Comparison of ENCODE assay signal across 19 mouse cellular contexts in genomic region chr9:105488363-105488762, GRCm38 (mm10). TPM values are rescaled to one million over a fixed set of nuclear protein-coding genes. Genes with fewer than 3 reads are reported as not detected.
DNase-seq lines count a peak whose midpoint lies in the region; ATAC-seq and TF ChIP-seq lines count a peak whose summit lies in the region.
"Had no signal": no experiment of that assay in that cellular context is flagged by ENCODE, and none has a peak within 500 bp of the region (broad histone marks: within the 10 kb centered on the region; RNA-seq: fewer than 3 reads in every experiment).

No protein-coding gene starts in this region.

- ATAC-seq in heart, embryonic 12.5 days (ENCODE audit: insufficient number of reproducible peaks, low FRiP score) = no peak
- ATAC-seq: activated CD4-positive, CD25-positive, alpha-beta regulatory T cell, adult 4 months; forebrain, embryonic 13.5 days; forebrain, postnatal 0 days; Patski had no signal

- no peak overlapping the region for H3K9ac ChIP-seq in heart, embryonic 12.5 days
- H3K9ac ChIP-seq: forebrain, embryonic 13.5 days; forebrain, postnatal 0 days; heart, embryonic 15.5 days; hindbrain, embryonic 15.5 days had no signal

- TF ChIP-seq CTCF in kidney, adult 2 months (conservative IDR thresholded peaks at IDR 0.05; ENCODE audit: insufficient read depth, insufficient read length, low read depth, low read length) = no peak
- no peak for TF ChIP-seq CTCF in lung, adult 2 months (IDR thresholded peaks at IDR 0.05; ENCODE audit: insufficient read depth, low read length)

- 42% methylated on average over 5 of the region's 5 CpGs for WGBS in heart, embryonic 12.5 days
- 47% methylated on average over 5 of the region's 5 CpGs for WGBS in kidney, adult 2 months
- WGBS in lung, adult 2 months = 47% methylated on average over 5 of the region's 5 CpGs

- H3K4me3 ChIP-seq in heart, embryonic 12.5 days = no peak overlapping the region
- no peak overlapping the region for H3K4me3 ChIP-seq in kidney, adult 2 months (ENCODE audit: insufficient read depth, low read depth, low read length)
- H3K4me3 ChIP-seq in lung, adult 2 months (replicated peaks; ENCODE audit: extremely low read depth, low read depth, low read length) = no peak overlapping the region
- H3K4me3 ChIP-seq: embryonic facial prominence, embryonic 10.5 days; forebrain, embryonic 13.5 days; heart, embryonic 15.5 days; hindbrain, embryonic 15.5 days had no signal

- no peak for DNase-seq in heart, adult 9 months (ENCODE audit: low spot score in 2 of 2)
- DNase-seq in kidney, adult 2 months = no peak
- no peak for DNase-seq in kidney, adult 9 months
- DNase-seq in lung, postnatal 25 days (ENCODE audit: low spot score) = peak; percentile 36
- DNase-seq in lung, adult 2 months = no peak
- DNase-seq: adrenal gland, postnatal 25 days; cerebellum, adult 2 months; cerebellum, postnatal 10 days; forebrain, postnatal 0 days; gastrocnemius, postnatal 36 days; heart, adult 18-20 months had no signal

- H3K27me3 ChIP-seq in heart, embryonic 12.5 days (replicated peaks) = no peaks in the 10 kb centered on the region
- no peaks in the 10 kb centered on the region for H3K27me3 ChIP-seq in kidney, adult 2 months (replicated peaks; ENCODE audit: control insufficient read depth, insufficient read depth, low read length)
- H3K27me3 ChIP-seq: CH12.LX; forebrain, embryonic 13.5 days; heart, embryonic 15.5 days; hindbrain, embryonic 15.5 days; Patski had no signal

- TF ChIP-seq POLR2A in kidney, adult 2 months (IDR thresholded peaks at IDR 0.05; ENCODE audit: low read depth, low read length) = no peak
- no peak for TF ChIP-seq POLR2A in lung, adult 2 months (IDR thresholded peaks at IDR 0.05; ENCODE audit: borderline replicate concordance, extremely low read depth, low read depth, low read length)

- H3K27ac ChIP-seq in heart, embryonic 12.5 days (ENCODE audit: poor library complexity, severe bottlenecking) = peak overlapping the region; percentile 6; the same call in 1 of the 2 replicates
- H3K27ac ChIP-seq in kidney, adult 2 months (ENCODE audit: insufficient read depth, low read depth, low read length) = peak overlapping the region; percentile 5; the same call in 1 of the 2 replicates
- H3K27ac ChIP-seq: embryonic facial prominence, embryonic 10.5 days; forebrain, embryonic 13.5 days; heart, embryonic 15.5 days; hindbrain, embryonic 15.5 days had no signal

- H3K4me1 ChIP-seq in heart, embryonic 12.5 days (replicated peaks) = peaks cover 44% of the 10 kb centered on the region
- peaks cover 10% of the 10 kb centered on the region for H3K4me1 ChIP-seq in kidney, adult 2 months (ENCODE audit: control insufficient read depth, insufficient read depth, low read length)
- H3K4me1 ChIP-seq in lung, adult 2 months (ENCODE audit: control insufficient read depth, insufficient read depth, low read length) = peaks cover 5% of the 10 kb centered on the region

- H3K36me3 ChIP-seq in heart, embryonic 12.5 days = 0 out of 2 replicates have a peak, but pooled peaks cover 3% of the 10 kb centered on the region
- no peaks in the 10 kb centered on the region for H3K36me3 ChIP-seq in kidney, adult 2 months (ENCODE audit: control insufficient read depth, insufficient read depth, low read length)
- H3K36me3 ChIP-seq: heart, embryonic 15.5 days; hindbrain, embryonic 15.5 days had no signal

- no peak overlapping the region for H3K4me2 ChIP-seq in heart, embryonic 12.5 days
- H3K4me2 ChIP-seq: forebrain, embryonic 13.5 days; heart, embryonic 15.5 days; hindbrain, embryonic 15.5 days had no signal

- H3K9me3 ChIP-seq in heart, embryonic 12.5 days (replicated peaks) = no peaks in the 10 kb centered on the region
- H3K9me3 ChIP-seq: embryonic facial prominence, embryonic 10.5 days; forebrain, embryonic 13.5 days; heart, embryonic 15.5 days; hindbrain, embryonic 15.5 days had no signal

RNA-seq across cellular contexts. Expression of gene Atp2c1, which starts 38.8 kb away (rescaled TPM):
- polyA plus RNA-seq in heart, embryonic 12.5 days (2016; fragmentation: Nextera tagmentation; extraction: Ambion mirVana) = 66.3 and 67.7 TPM in 2 replicates
- polyA plus RNA-seq in kidney, adult 2 months (2012; rRNA removed) = 59.9 and 69.5 TPM in 2 replicates
- polyA plus RNA-seq in lung, adult 2 months (2012; rRNA removed) = 74.5 and 79.3 TPM in 2 replicates
